Mouse (Mus musculus) cerebellum, adult 2 months (tissue): ENCODE measurements at regions not wholly inside any gene's neighbourhood (a gene's known extent, or its start where the extent isn't known, plus 50 kb on each side); places are given as distances from the start of the nearest gene placed in this dataset.
A peak's percentile ranks its signal among the peaks of the same experiment; 100 is the strongest.

Experiments used
- DNase-seq, 2 experiments: peaks; one replicate each; pipeline ENCODE4 v3.0.0; 2021
- H3K27ac ChIP-seq: fragments of 200-500 bp; 2 replicates; pipeline ENCODE4 v1.5.1; 2012; ENCODE audit warnings: low read length, control low read depth, inconsistent platforms; ENCODE audit not compliant: insufficient read depth
- H3K27me3 ChIP-seq: fragments of 200-500 bp; 2 replicates; pipeline ENCODE4 v1.6.1; 2012; ENCODE audit warnings: inconsistent platforms, mild to moderate bottlenecking, low read length, moderate library complexity; ENCODE audit not compliant: control insufficient read depth, insufficient read depth
- H3K4me1 ChIP-seq: fragments of 200-500 bp; 2 replicates; pipeline ENCODE4 v1.6.1; 2011; ENCODE audit warnings: low read length; ENCODE audit not compliant: control insufficient read depth, insufficient read depth
- H3K4me3 ChIP-seq: fragments of 200-500 bp; replicated peaks from 2 replicates; pipeline ENCODE3; 2011; ENCODE audit warnings: mild to moderate bottlenecking, low read depth, low read length, control low read depth; ENCODE audit not compliant: insufficient read depth
- CTCF ChIP-seq: fragments of 200-500 bp; IDR thresholded peaks from 2 replicates; pipeline ENCODE4 v1.5.1; 2011; ENCODE audit warnings: low read depth, mild to moderate bottlenecking, control low read depth, low read length, moderate library complexity, borderline replicate concordance; ENCODE audit not compliant: insufficient read depth
- POLR2A ChIP-seq: fragments of 200-500 bp; IDR thresholded peaks from 2 replicates; pipeline ENCODE4 v1.6.1; 2011; ENCODE audit warnings: low read length, control low read depth, borderline replicate concordance; ENCODE audit not compliant: insufficient read depth
- WGBS: fragments of 180-500 bp; shearing (Covaris S2); methylation state at CpG from one replicate; pipeline ENCODE4 v1.1.7; 2018; 5-methylcytosine and 5-hydroxymethylcytosine counted together

GRCm38 (mm10) chr17:75779770-75780169, 228.0 kb upstream of the Fam98a start:
- TF ChIP-seq CTCF (no peak), POLR2A (no peak)
- Histone ChIP-seq H3K4me3 (no peak overlapping the region), H3K27ac (no peak overlapping the region), H3K27me3 (no peaks in the 10 kb centered on the region), H3K4me1 (no peaks in the 10 kb centered on the region)
- 50% methylated on average over 2 of the region's 2 CpGs for WGBS
- no peak for DNase-seq

GRCm38 (mm10) chr17:75776611-75777010, 224.9 kb upstream of the Fam98a start:
- no peak overlapping the region for H3K4me3 ChIP-seq
- no peaks in the 10 kb centered on the region for H3K4me1 ChIP-seq
- DNase-seq = no peak
- H3K27ac ChIP-seq = no peak overlapping the region
- 39% methylated on average over 7 of the region's 7 CpGs for WGBS
- TF ChIP-seq POLR2A (no peak), CTCF (no peak)
- no peaks in the 10 kb centered on the region for H3K27me3 ChIP-seq

- Histone ChIP-seq H3K4me1 (no peaks in the 10 kb centered on the region), H3K4me3 (no peak overlapping the region), H3K27me3 (no peaks in the 10 kb centered on the region), H3K27ac (no peak overlapping the region)
- WGBS = 93% methylated on average over 3 of the region's 3 CpGs
- no peak for DNase-seq
- no peak for TF ChIP-seq CTCF
- no peak for TF ChIP-seq POLR2A
These were observed 223.8 kb upstream of the Fam98a start for GRCm38 (mm10) chr17:75775518-75775917.

- no peak for DNase-seq
- no peak overlapping the region for H3K4me3 ChIP-seq
These were observed 221.1 kb upstream of the Fam98a start for GRCm38 (mm10) chr17:75772861-75773260.

GRCm38 (mm10) chr17:75768654-75769053, 216.9 kb upstream of the Fam98a start:
- 87% methylated on average over 6 of the region's 6 CpGs for WGBS
- DNase-seq = no peak
- Histone ChIP-seq H3K4me1 (no peaks in the 10 kb centered on the region), H3K27me3 (no peaks in the 10 kb centered on the region), H3K27ac (no peak overlapping the region), H3K4me3 (no peak overlapping the region)
- no peak for TF ChIP-seq POLR2A
- 0 out of 2 replicates have a peak, but pooled peaks have one; percentile 9 for TF ChIP-seq CTCF

More at GRCm38 (mm10) chr17:75772861-75773260, 221.1 kb upstream of the Fam98a start:
- no peak overlapping the region for H3K27ac ChIP-seq
- TF ChIP-seq CTCF (no peak), POLR2A (no peak)
- H3K27me3 ChIP-seq = no peaks in the 10 kb centered on the region
- no peaks in the 10 kb centered on the region for H3K4me1 ChIP-seq

- Histone ChIP-seq H3K4me3 (no peak overlapping the region), H3K27me3 (no peaks in the 10 kb centered on the region), H3K4me1 (no peaks in the 10 kb centered on the region), H3K27ac (no peak overlapping the region)
- no peak for TF ChIP-seq POLR2A
- no peak for TF ChIP-seq CTCF
- no peak for DNase-seq
- WGBS = 67% methylated on average over 2 of the region's 2 CpGs
These were observed 211.6 kb upstream of the Fam98a start for GRCm38 (mm10) chr17:75763391-75763790.

GRCm38 (mm10) chr17:75756487-75756886, 204.7 kb upstream of the Fam98a start:
- 86% methylated on average over 5 of the region's 5 CpGs for WGBS

GRCm38 (mm10) chr17:75716458-75716857, 164.7 kb upstream of the Fam98a start:
- Histone ChIP-seq H3K27me3 (no peaks in the 10 kb centered on the region), H3K4me3 (no peak overlapping the region), H3K4me1 (no peaks in the 10 kb centered on the region), H3K27ac (no peak overlapping the region)
- TF ChIP-seq POLR2A (no peak), CTCF (no peak)
- WGBS = 96% methylated on average over 4 of the region's 4 CpGs
- DNase-seq = no peak

More at GRCm38 (mm10) chr17:75756487-75756886, 204.7 kb upstream of the Fam98a start:
- Histone ChIP-seq H3K4me1 (no peaks in the 10 kb centered on the region), H3K4me3 (no peak overlapping the region), H3K27me3 (no peaks in the 10 kb centered on the region), H3K27ac (no peak overlapping the region)
- TF ChIP-seq POLR2A = no peak
- TF ChIP-seq CTCF = no peak
- no peak for DNase-seq
